Mouse (Mus musculus): ENCODE data around the gene Tubb4a.
"Not testable (repeated sequence)": the region's sequence is repeated elsewhere in the genome, so short reads cannot be mapped to it uniquely, and the experiment has no call there.

Gene Tubb4a

DNA sequence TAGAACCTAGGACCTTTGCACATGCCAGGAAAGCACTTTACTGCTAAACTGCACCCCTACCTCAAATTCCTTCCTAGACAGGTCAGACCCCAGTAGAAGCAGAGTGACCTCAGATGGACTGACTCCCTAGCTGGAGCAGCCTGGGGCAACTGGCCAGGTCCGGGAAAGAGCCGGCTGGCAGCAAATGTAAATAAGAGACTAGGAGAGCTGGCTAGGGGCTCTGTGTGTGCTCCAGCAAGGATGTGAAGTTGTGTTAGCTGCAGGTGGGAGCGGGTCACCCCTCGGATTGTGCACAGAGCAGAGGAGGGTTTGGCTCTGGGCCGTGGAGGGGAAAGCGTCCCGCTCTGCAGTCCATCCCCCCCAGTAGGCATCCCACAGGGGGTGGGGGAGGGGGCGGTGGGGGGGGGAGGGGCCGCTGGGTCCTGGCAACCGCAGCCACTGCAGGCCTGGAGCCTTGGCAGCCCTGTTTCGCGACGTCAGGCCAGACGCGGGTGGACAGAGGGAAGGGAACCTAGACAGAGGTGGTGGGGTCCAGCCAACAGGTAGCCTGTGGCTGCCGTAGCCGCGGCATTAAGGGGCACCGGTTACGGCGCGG, 28.6 kb downstream of the Tubb4a start, which contains the start of gene Crb3:
TSS of gene Crb3 (plus strand) at position 215 of the 595 bp plus-strand sequence.
- DNase-seq (ENCODE audit: low spot score), result no peak

GRCm38 (mm10) chr17:57056246-57056645, 31.3 kb downstream of the Tubb4a start:
- no peak for DNase-seq (ENCODE audit: low spot score)

- DNase-seq (ENCODE audit: low spot score), result not testable (repeated sequence)
Measured at GRCm38 (mm10) chr17:57051679-57052078, 35.9 kb downstream of the Tubb4a start.

- DNase-seq (ENCODE audit: low spot score), result no peak
Measured at GRCm38 (mm10) chr17:57048816-57049215, 38.8 kb downstream of the Tubb4a start.

- DNase-seq (ENCODE audit: low spot score), result no peak
Measured at GRCm38 (mm10) chr17:57047406-57047805, 40.2 kb downstream of the Tubb4a start.

DNA sequence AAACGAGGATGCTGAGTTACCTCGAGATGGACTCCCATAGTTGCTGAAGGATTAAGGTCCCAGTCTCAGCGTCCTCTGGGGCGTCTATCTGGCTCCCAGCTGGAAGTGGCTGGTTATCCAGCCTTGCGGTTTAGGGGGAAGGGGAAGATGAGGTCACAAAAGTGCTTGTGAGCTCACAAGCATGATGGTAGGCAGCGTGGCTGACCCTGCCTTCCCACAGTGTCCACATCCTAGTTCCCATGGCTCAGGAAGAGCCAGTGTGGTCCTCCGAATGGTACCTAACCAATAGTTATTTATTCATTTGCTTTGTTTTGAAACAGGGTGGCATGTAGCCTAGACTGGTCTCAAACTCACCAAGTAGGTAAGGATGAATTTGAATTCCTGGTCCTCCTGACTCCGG, 46.0 kb downstream of the Tubb4a start, which contains the start of gene Slc25a41:
TSS of gene Slc25a41 (minus strand) at position 101 of the 400 bp plus-strand sequence.
- no peak for DNase-seq (ENCODE audit: low spot score)

GRCm38 (mm10) chr17:57038978-57039377, 48.6 kb downstream of the Tubb4a start:
- DNase-seq (ENCODE audit: low spot score), result no peak

GRCm38 (mm10) chr17:57032854-57033253, 54.7 kb downstream of the Tubb4a start:
- DNase-seq (ENCODE audit: low spot score), result no peak

DNA sequence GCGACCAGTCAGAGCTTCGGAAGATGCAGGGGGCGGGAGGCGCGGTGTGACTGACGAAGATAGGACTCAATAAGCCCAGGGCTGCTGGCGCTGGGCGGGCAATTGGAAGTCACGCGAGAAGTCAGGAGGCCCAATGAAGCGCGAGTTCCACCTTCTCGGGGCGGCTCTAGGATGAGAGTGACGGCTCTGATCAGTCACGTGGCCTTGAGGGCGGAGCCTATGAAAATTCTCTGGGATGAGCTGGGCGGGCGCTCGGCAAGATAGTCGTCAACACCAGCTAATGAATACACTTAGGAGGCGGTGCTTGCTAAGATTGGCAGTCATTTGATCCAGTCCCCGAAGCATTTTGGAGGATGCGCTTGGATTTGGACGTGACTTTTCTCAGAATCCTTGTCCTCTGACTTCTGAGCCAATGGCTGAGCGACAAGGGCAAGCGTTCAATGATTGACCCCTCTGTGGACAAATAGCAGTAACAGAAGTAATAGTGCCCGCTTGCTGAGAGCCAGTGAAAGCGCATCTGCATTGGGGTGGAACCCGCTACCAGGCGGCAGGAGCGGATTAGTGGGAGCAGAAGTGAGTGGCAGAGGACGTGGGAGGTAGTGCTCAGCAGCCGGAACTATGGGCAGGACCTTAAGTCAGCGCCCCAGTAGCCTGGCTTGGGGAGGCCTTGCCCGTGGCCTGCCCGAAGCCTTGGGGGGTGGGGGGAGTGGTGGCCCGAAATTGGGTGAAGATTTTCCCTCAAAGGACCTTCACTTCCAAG, 55.7 kb downstream of the Tubb4a start:
- DNase-seq (ENCODE audit: low spot score), result peak; percentile 93

- DNase-seq (ENCODE audit: low spot score), result no peak
Measured at GRCm38 (mm10) chr17:57030931-57031660, 56.5 kb downstream of the Tubb4a start, which contains the start of gene Khsrp. Gene Khsrp, minus strand, starts transcription at chr17:57031522.

Data from urinary bladder, postnatal 10 days (tissue).